Mouse (Mus musculus) C2C12 (cell line): ENCODE data around the gene Plpp2. TPM values are rescaled to one million over a fixed set of nuclear protein-coding genes. Genes with fewer than 3 reads are reported as not detected.

Experiments used
- H3K27me3 ChIP-seq: one replicate; pipeline ENCODE4 v1.6.1; 2011; ENCODE audit not compliant: control insufficient read depth, insufficient read depth, insufficient read length
- H3K36me3 ChIP-seq: one replicate; pipeline ENCODE4 v1.6.1; 2011; ENCODE audit not compliant: control insufficient read depth, insufficient read depth
- H3K4me3 ChIP-seq: one replicate; pipeline ENCODE4 v1.5.1; 2011; ENCODE audit warnings: mild to moderate bottlenecking, control low read depth; ENCODE audit not compliant: poor library complexity, insufficient read depth, severe bottlenecking
- H3K79me2 ChIP-seq: one replicate; pipeline ENCODE4 v1.6.1; 2011; ENCODE audit not compliant: control insufficient read depth, insufficient read depth
- H3K79me3 ChIP-seq: one replicate; pipeline ENCODE4 v1.6.1; 2011; ENCODE audit warnings: low read depth, control low read depth
- H3ac ChIP-seq: one replicate; pipeline ENCODE3; 2011; ENCODE audit warnings: low read depth; ENCODE audit not compliant: control insufficient read depth, insufficient read length
- CEBPB ChIP-seq: IDR thresholded peaks from one replicate; pipeline ENCODE4 v1.6.1; 2011; ENCODE audit warnings: low read depth, mild to moderate bottlenecking, control low read depth, moderate library complexity
- CTCF ChIP-seq: IDR thresholded peaks from one replicate; pipeline ENCODE4 v1.5.1; 2011; ENCODE audit not compliant: control insufficient read depth, insufficient read depth, insufficient read length
- FOSL1 ChIP-seq: IDR thresholded peaks from one replicate; pipeline ENCODE4 v1.8.0; 2011; ENCODE audit warnings: mild to moderate bottlenecking, low read length; ENCODE audit not compliant: poor library complexity, insufficient read depth, severe bottlenecking
- MAX ChIP-seq: IDR thresholded peaks from one replicate; pipeline ENCODE4 v1.6.1; 2011; ENCODE audit warnings: mild to moderate bottlenecking, control low read depth
- MYOD1 ChIP-seq: IDR thresholded peaks from one replicate; pipeline ENCODE4 v1.6.1; 2011; ENCODE audit warnings: low read depth; ENCODE audit not compliant: control insufficient read depth, insufficient read length
- MYOG ChIP-seq: IDR thresholded peaks from one replicate; pipeline ENCODE4 v1.6.1; 2011; ENCODE audit not compliant: control insufficient read depth, insufficient read length; ENCODE audit errors: extremely low read depth
- USF1 ChIP-seq: IDR thresholded peaks from one replicate; pipeline ENCODE4 v1.6.1; 2011; ENCODE audit warnings: low read depth, mild to moderate bottlenecking, control low read depth, moderate library complexity
- polyA plus RNA-seq: library from polyadenylated mRNA; unstranded; fragments of >200 nt; fragmentation: generic; extraction: Trizol; gene quantifications from one replicate; pipeline ENCODE4 v1.2.1, GENCODE M21; 2012; ENCODE audit warnings: missing spikeins

The Plpp2 gene
- polyA plus RNA-seq, 1 experiment, result 166 TPM

DNA sequence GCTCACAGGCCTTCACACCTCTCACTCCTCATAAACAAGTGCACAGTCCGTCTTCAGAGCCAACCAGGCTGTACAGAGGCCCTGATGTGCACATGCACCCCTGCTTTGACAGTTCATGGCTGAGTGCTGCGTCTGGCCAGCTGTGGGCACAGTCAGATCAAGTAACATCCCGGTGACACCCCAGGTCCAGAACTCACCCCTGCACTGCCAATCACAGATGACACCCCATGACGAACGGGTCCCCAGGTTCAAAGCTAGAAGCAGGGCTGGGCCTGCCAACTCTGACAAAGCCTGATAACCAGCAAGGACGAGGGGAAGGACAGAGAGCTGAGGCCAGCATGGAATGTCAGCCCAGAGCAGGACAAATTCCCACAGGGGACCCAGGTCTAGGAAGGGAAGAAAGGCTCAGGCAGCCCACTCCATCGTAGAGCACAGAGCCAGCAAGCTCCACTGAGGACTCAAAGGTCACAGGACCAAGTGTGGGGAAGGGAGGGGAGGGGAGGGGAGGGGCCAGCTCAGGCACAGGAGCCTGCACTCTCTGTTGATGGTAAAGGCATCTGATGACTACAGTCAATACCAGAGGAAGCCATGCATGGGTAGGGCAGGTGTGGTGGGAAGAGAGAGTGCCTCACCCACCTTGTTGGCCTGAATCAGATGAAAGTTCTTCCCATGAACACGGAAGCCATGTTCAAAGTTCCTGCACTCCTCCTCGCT, 10.4 kb upstream of the Plpp2 start:
- no peak overlapping the region for H3K4me3 ChIP-seq
- no peak for TF ChIP-seq MYOG
- no peak for TF ChIP-seq MAX
- TF ChIP-seq CTCF, result no peak
- no peak for TF ChIP-seq CEBPB
- TF ChIP-seq USF1, result no peak
- TF ChIP-seq FOSL1, result no peak
- no peak for TF ChIP-seq MYOD1
- H3ac ChIP-seq, result no peak overlapping the region
- H3K79me3 ChIP-seq, result no peaks in the 10 kb centered on the region
- peaks cover 88% of the 10 kb centered on the region for H3K36me3 ChIP-seq
- no peaks in the 10 kb centered on the region for H3K79me2 ChIP-seq
- H3K27me3 ChIP-seq, result no peaks in the 10 kb centered on the region

DNA sequence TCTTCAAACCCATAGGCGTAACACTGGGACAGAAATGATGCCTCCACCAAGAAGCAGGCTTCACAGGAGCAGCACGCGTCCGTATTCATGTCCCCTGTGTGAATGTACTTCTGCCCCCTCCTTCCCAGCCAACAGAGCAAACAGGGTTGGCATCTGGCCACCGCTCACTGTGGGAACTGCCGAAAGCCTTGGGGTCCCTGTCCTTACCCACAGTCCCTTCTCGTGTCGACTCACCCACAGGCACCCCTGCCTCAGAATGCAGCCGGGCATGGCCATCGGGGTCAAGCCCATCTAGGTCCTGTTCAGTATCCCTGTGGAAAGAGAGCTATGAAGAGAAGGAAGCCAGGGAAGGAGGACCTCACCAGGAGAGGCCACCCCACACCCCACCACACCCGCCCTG, 8.6 kb upstream of the Plpp2 start:
- H3K36me3 ChIP-seq, result peaks cover 84% of the 10 kb centered on the region
- no peaks in the 10 kb centered on the region for H3K27me3 ChIP-seq
- no peaks in the 10 kb centered on the region for H3K79me2 ChIP-seq
- no peak overlapping the region for H3ac ChIP-seq
- no peaks in the 10 kb centered on the region for H3K79me3 ChIP-seq
- H3K4me3 ChIP-seq, result no peak overlapping the region
- TF ChIP-seq FOSL1, result no peak
- TF ChIP-seq USF1, result no peak

DNA sequence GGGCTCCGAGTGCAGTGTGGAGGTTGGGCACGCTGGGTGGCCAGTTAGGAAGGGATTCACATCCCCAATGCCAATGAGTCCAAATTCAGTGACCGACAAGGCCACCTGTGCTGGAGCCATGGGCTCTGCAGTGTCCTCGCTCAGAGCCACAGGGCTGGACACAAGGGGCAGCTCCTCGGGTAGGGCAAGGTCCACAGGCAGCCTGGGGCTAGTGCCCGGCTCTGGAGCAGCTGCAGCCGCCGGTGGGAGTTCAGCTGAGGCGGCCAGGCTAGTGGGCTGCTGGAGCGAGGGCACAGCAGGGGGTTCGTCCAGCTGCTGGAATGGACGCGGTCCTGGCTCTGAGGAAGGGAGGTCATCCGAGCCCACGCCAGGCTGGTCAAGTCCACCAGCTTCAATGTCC, 7.9 kb upstream of the Plpp2 start:
- Histone ChIP-seq H3K27me3 (no peaks in the 10 kb centered on the region), H3K4me3 (no peak overlapping the region), H3ac (no peak overlapping the region), H3K79me3 (no peaks in the 10 kb centered on the region), H3K36me3 (peaks cover 77% of the 10 kb centered on the region), H3K79me2 (no peaks in the 10 kb centered on the region)
- TF ChIP-seq CEBPB (no peak), USF1 (no peak), MYOG (no peak), FOSL1 (no peak), MAX (no peak), MYOD1 (no peak), CTCF (no peak)

DNA sequence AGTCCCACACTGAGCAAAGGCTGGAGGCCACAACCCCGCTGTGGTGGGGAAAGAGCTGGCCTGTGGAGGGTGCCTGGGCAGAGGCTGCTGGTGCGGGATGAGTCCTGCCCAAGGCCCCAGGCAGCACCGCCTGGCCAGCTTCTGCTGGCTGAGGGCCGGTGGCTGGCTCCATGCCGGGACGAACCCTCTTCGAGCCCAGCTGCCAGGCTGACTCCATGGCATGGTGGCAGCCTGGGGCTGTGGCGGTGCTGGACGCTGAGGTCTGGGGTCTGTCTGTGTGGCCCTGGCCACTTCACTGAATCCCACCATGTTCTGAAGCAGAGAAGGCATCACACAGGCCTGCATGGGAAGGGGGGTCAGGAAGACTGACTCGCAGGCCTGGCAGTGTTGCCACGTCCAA, 7.2 kb upstream of the Plpp2 start:
- no peak for TF ChIP-seq MYOD1
- TF ChIP-seq CTCF, result no peak
- TF ChIP-seq MAX, result no peak
- no peak for TF ChIP-seq FOSL1
- TF ChIP-seq MYOG, result no peak
- TF ChIP-seq USF1, result no peak
- TF ChIP-seq CEBPB, result no peak
- Histone ChIP-seq H3ac (no peak overlapping the region), H3K4me3 (no peak overlapping the region), H3K36me3 (peaks cover 70% of the 10 kb centered on the region), H3K79me3 (no peaks in the 10 kb centered on the region), H3K27me3 (no peaks in the 10 kb centered on the region), H3K79me2 (no peaks in the 10 kb centered on the region)

DNA sequence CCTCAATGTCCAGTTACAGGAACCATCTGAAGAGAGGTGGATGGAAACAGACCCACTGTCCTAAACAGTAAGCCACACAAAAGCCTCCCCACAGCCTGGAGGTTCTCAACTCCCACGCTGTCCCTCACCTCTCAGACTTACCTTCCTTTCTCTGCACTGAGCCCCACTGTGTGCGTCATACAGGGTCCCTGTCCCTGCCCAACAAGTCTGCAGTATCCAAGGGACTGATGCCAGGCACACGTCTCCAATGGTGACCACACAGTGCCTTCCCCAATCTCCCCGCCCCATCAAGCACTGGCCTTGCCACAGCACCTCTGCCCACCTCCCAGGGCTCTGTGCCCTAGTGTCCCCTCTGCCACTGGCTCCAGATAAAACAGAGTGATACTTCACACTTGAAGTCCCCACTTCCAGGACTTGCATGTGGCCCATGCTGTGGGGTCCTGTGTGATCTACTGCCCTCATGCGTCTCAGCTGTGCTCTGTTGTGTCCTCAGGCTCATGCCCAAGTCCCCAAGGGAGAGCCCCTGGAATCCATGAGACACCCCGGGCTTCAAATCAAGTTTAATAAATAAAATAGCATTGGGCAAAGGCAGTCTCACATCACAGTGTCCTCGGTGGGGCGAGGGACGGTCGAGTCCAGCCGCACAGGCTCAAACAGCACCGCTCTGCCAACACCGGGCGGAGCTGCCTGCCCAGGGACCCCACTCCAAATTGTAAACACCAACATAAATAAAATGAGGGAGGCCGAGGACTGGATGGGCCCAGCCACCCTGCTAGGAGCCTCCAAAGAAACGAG, 6.3 kb upstream of the Plpp2 start:
- H3K27me3 ChIP-seq, result no peaks in the 10 kb centered on the region
- no peak for TF ChIP-seq USF1
- no peak for TF ChIP-seq MYOD1
- no peak for TF ChIP-seq FOSL1
- no peak for TF ChIP-seq CTCF
- TF ChIP-seq MAX, result no peak
- no peak for TF ChIP-seq MYOG
- no peak for TF ChIP-seq CEBPB
- no peaks in the 10 kb centered on the region for H3K79me2 ChIP-seq
- H3K79me3 ChIP-seq, result no peaks in the 10 kb centered on the region
- peaks cover 63% of the 10 kb centered on the region for H3K36me3 ChIP-seq
- H3ac ChIP-seq, result no peak overlapping the region
- H3K4me3 ChIP-seq, result no peak overlapping the region

DNA sequence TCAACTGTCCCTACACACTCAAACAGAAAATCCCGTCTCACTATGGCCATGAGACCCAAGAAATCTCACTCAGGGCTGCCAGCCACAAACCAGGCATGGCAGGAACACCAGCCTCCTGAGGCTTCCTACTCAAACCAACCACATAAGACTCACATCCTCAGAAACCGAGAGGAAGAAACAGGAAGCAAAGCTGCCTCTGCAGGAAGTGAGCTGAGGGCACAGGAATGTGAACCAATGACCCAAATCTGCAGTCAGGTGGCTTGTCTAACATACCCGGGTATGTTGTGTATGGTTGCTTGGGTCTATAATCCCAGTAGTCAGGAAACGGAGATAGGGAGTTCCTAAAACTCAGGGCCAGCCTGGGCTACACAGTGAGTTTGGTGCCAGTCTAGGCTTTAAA, 5.3 kb upstream of the Plpp2 start:
- Histone ChIP-seq H3K4me3 (no peak overlapping the region), H3K36me3 (peaks cover 52% of the 10 kb centered on the region), H3K27me3 (no peaks in the 10 kb centered on the region), H3K79me2 (no peaks in the 10 kb centered on the region), H3K79me3 (no peaks in the 10 kb centered on the region), H3ac (no peak overlapping the region)
- TF ChIP-seq MAX, result no peak
- no peak for TF ChIP-seq MYOD1
- TF ChIP-seq FOSL1, result no peak
